9 mouse cellular contexts compared by ENCODE assay signal in the genomic region with DNA sequence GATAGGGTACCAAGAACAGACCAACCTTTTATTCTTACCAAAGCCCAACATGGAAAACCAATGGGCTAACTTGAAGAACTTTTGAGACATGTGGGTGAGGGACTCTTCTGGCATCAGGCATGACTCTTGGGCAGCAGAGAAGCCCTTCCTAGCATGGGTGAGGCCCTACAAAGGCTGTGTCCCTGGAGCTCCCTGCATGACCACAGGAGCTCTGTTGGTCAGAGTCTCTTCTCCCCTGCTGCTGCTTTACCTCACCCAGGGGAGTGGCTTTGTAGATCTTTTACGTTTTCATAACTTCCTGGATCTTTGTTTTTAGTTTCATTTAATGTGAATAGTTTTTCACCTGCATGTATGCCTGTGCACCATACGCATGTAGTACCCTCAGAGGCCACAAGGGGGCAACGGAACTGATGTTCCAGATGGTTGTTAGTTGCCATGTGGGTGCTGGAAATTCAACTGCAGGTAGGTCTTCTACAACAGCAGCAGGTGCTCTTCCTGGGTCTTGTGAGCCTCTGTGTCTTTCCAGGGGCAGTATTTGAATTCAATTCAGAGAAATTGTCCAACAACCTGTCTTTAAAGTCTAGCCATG.
DNase-seq lines count a peak whose midpoint lies in the region; ATAC-seq and TF ChIP-seq lines count a peak whose summit lies in the region.
"Had no signal": no experiment of that assay in that cellular context is flagged by ENCODE, and none has a peak within 500 bp of the region (broad histone marks: within the 10 kb centered on the region; RNA-seq: fewer than 3 reads in every experiment).

No protein-coding gene starts in this region.

- H3K36me3 ChIP-seq in kidney, embryonic 14.5 days (ENCODE audit: control insufficient read depth, insufficient read depth, low read length) = peaks cover 98% of the 10 kb centered on the region
- peaks cover 90% of the 10 kb centered on the region for H3K36me3 ChIP-seq in ES-Bruce4 (ENCODE audit: control insufficient read depth, insufficient read depth, low read length, poor library complexity, severe bottlenecking)
- H3K36me3 ChIP-seq in liver, postnatal 0 days (replicated peaks; ENCODE audit: insufficient read depth, low read length) = peaks cover 87% of the 10 kb centered on the region

- no peak for TF ChIP-seq EP300 in ES-Bruce4 (IDR thresholded peaks at IDR 0.05; ENCODE audit: insufficient read depth, low read depth, low read length)
- no peak for TF ChIP-seq EP300 in liver, postnatal 0 days (IDR thresholded peaks at IDR 0.05; ENCODE audit: low read depth)

- H3K27ac ChIP-seq in kidney, embryonic 14.5 days (ENCODE audit: low read depth, low read length) = no peak overlapping the region
- H3K27ac ChIP-seq in ES-Bruce4 (ENCODE audit: insufficient read depth, low read length) = no peak overlapping the region
- no peak overlapping the region for H3K27ac ChIP-seq in liver, postnatal 0 days (ENCODE audit: low read depth)

- intact Hi-C loops in gastrocnemius, postnatal 14 days (cut with DNase I; ENCODE audit: low total_unique reads) = no loop called here

- no peak for ATAC-seq in kidney, embryonic 14.5 days (ENCODE audit: low FRiP score, low TSS enrichment)
- no peak for ATAC-seq in liver, postnatal 0 days

- H3K4me1 ChIP-seq in kidney, embryonic 14.5 days (ENCODE audit: control insufficient read depth, insufficient read depth, low read length) = no peaks in the 10 kb centered on the region
- H3K4me1 ChIP-seq in ES-Bruce4 (ENCODE audit: control insufficient read depth, insufficient read depth, low read length) = no peaks in the 10 kb centered on the region
- H3K4me1 ChIP-seq in liver, postnatal 0 days (ENCODE audit: insufficient read depth) = no peaks in the 10 kb centered on the region
- H3K4me1 ChIP-seq: megakaryocyte, embryonic 14.5 days had no signal

- 77% methylated on average over 3 of the region's 3 CpGs for WGBS in kidney, embryonic 14.5 days
- 48% methylated on average over 3 of the region's 3 CpGs for WGBS in liver, postnatal 0 days (ENCODE audit: insufficient replicate concordance)

- TF ChIP-seq POLR2A in ES-Bruce4 (IDR thresholded peaks at IDR 0.05; ENCODE audit: insufficient read depth, low read length) = no peak

- no peak overlapping the region for H3K4me3 ChIP-seq in kidney, embryonic 14.5 days (ENCODE audit: low read length)
- H3K4me3 ChIP-seq in ES-Bruce4 (ENCODE audit: low read depth, low read length) = no peak overlapping the region
- no peak overlapping the region for H3K4me3 ChIP-seq in liver, postnatal 0 days (ENCODE audit: low read depth, low read length)
- H3K4me3 ChIP-seq: megakaryocyte, embryonic 14.5 days had no signal

- H3K4me2 ChIP-seq in kidney, embryonic 14.5 days (replicated peaks; ENCODE audit: low read depth, low read length) = no peak overlapping the region
- H3K4me2 ChIP-seq in liver, postnatal 0 days (ENCODE audit: low read depth, low read length) = no peak overlapping the region

- TF ChIP-seq CTCF in ES-Bruce4 (IDR thresholded peaks at IDR 0.05; ENCODE audit: low read depth, low read length) = peak; percentile 63
- peak; percentile 89 for TF ChIP-seq CTCF in liver, postnatal 0 days (IDR thresholded peaks at IDR 0.05; ENCODE audit: low read depth)

- peak; percentile 15 for DNase-seq in kidney, adult 11 months
- peak; percentile 77 for DNase-seq in adrenal gland, postnatal 14 days
- DNase-seq in gastrocnemius, postnatal 14 days = peak; percentile 43
- peak; percentile 76 for DNase-seq in liver, postnatal 0 days
- peak; percentile 63 to 83 for DNase-seq in spleen, postnatal 10 days (ENCODE audit: low spot score in 2 of 2)
- no peak for DNase-seq in left cerebral cortex, adult 8-10 months (ENCODE audit: low spot score in 2 of 2)

- no peaks in the 10 kb centered on the region for H3K9me3 ChIP-seq in kidney, embryonic 14.5 days (ENCODE audit: control insufficient read depth, low read length)
- H3K9me3 ChIP-seq in ES-Bruce4 (replicated peaks; ENCODE audit: control insufficient read depth, insufficient read depth, low read length, poor library complexity, severe bottlenecking) = no peaks in the 10 kb centered on the region
- H3K9me3 ChIP-seq in liver, postnatal 0 days (ENCODE audit: low read length) = no peaks in the 10 kb centered on the region
- H3K9me3 ChIP-seq: megakaryocyte, embryonic 14.5 days had no signal

- H3K9ac ChIP-seq in kidney, embryonic 14.5 days (ENCODE audit: low read depth, low read length) = no peak overlapping the region
- H3K9ac ChIP-seq in ES-Bruce4 (ENCODE audit: low read depth, poor library complexity, severe bottlenecking) = no peak overlapping the region
- no peak overlapping the region for H3K9ac ChIP-seq in liver, postnatal 0 days (replicated peaks)

- H3K27me3 ChIP-seq in kidney, embryonic 14.5 days (ENCODE audit: control insufficient read depth, insufficient read depth, low read length) = no peaks in the 10 kb centered on the region
- H3K27me3 ChIP-seq in ES-Bruce4 (ENCODE audit: control insufficient read depth, insufficient read depth, low read length, poor library complexity, severe bottlenecking) = no peaks in the 10 kb centered on the region
- H3K27me3 ChIP-seq in liver, postnatal 0 days (ENCODE audit: insufficient read depth, low read length) = no peaks in the 10 kb centered on the region
- H3K27me3 ChIP-seq: megakaryocyte, embryonic 14.5 days had no signal

Comparison
In these comparisons a context has a peak if more than half of its experiments do, and no peak if none do; other contexts are left out.
1. DNase-seq: peak in kidney, adult 11 months (single experiment), adrenal gland, postnatal 14 days (single experiment), gastrocnemius, postnatal 14 days (single experiment), liver, postnatal 0 days (single experiment) and spleen, postnatal 10 days (2 of 2); none in left cerebral cortex, adult 8-10 months (0 of 2).